Mouse (Mus musculus) limb, embryonic 12.5 days (tissue): ENCODE measurements around the gene Wwp2. TPM values are rescaled to one million over a fixed set of nuclear protein-coding genes. Genes with fewer than 3 reads are reported as not detected.

Experiments used
- ATAC-seq: fragments of 200-750 bp; cut with Nextera tagmentation; 2 replicates; pipeline ENCODE4 v1.8.0; 2017; ENCODE audit warnings: low read depth, moderate TSS enrichment; ENCODE audit not compliant: insufficient number of reproducible peaks, insufficient read depth, low FRiP score, low TSS enrichment
- H3K27ac ChIP-seq: fragments of 300-500 bp; sonication (generic); 2 replicates; pipeline ENCODE4 v1.5.1; 2016; ENCODE audit warnings: mild to moderate bottlenecking, moderate library complexity
- H3K27me3 ChIP-seq: fragments of 300-500 bp; sonication (generic); 2 replicates; pipeline ENCODE4 v1.6.1; 2016; ENCODE audit warnings: mild to moderate bottlenecking, moderate library complexity
- H3K36me3 ChIP-seq: fragments of 300-500 bp; sonication (generic); 2 replicates; pipeline ENCODE4 v1.6.1; 2016; ENCODE audit warnings: mild to moderate bottlenecking, moderate library complexity
- H3K4me1 ChIP-seq: fragments of 300-500 bp; sonication (generic); replicated peaks from 2 replicates; pipeline ENCODE4 v1.6.1; 2016
- H3K4me2 ChIP-seq: fragments of 300-500 bp; sonication (generic); 2 replicates; pipeline ENCODE4 v1.6.1; 2016; ENCODE audit warnings: mild to moderate bottlenecking, moderate library complexity
- H3K4me3 ChIP-seq: fragments of 300-500 bp; sonication (generic); replicated peaks from 2 replicates; pipeline ENCODE4 v1.5.1; 2016; ENCODE audit warnings: mild to moderate bottlenecking
- H3K9ac ChIP-seq: fragments of 300-500 bp; sonication (generic); replicated peaks from 2 replicates; pipeline ENCODE4 v1.6.1; 2016; ENCODE audit warnings: mild to moderate bottlenecking, moderate library complexity
- H3K9me3 ChIP-seq: fragments of 300-500 bp; sonication (generic); 2 replicates; pipeline ENCODE4 v1.6.1; 2016; ENCODE audit warnings: mild to moderate bottlenecking, moderate library complexity
- WGBS: fragments of 180-500 bp; shearing (Covaris S2); methylation state at CpG from one replicate; pipeline ENCODE4 v1.1.7; 2016; 5-methylcytosine and 5-hydroxymethylcytosine counted together
- polyA plus RNA-seq: library from polyadenylated mRNA; unstranded; fragments of >200 nt; fragmentation: Nextera tagmentation; extraction: Ambion mirVana; gene quantifications from 2 replicates; pipeline ENCODE4 v1.2.1, GENCODE M21; 2016

Gene Wwp2
- polyA plus RNA-seq, 1 experiment from 2014 or later = 277 TPM

- no peak for ATAC-seq
- peaks cover 42% of the 10 kb centered on the region for H3K36me3 ChIP-seq
Observed at GRCm38 (mm10) chr8:107455268-107455667, 19.1 kb downstream of the Wwp2 start.

GRCm38 (mm10) chr8:107457725-107458124 lies 21.6 kb downstream of the Wwp2 start:
- Histone ChIP-seq H3K4me3 (no peak overlapping the region), H3K4me2 (no peak overlapping the region), H3K9me3 (no peaks in the 10 kb centered on the region), H3K27me3 (no peaks in the 10 kb centered on the region), H3K9ac (no peak overlapping the region), H3K27ac (peak overlapping the region; percentile 81), H3K4me1 (peaks cover 13% of the 10 kb centered on the region; the same call in 1 of the 2 replicates), H3K36me3 (peaks cover 59% of the 10 kb centered on the region)
- 85% methylated on average over 4 of the region's 4 CpGs for WGBS
- no peak for ATAC-seq

More at GRCm38 (mm10) chr8:107455268-107455667, 19.1 kb downstream of the Wwp2 start:
- Histone ChIP-seq H3K9me3 (no peaks in the 10 kb centered on the region), H3K4me1 (peaks cover 13% of the 10 kb centered on the region; the same call in 1 of the 2 replicates), H3K4me3 (no peak overlapping the region), H3K4me2 (no peak overlapping the region), H3K27ac (peak overlapping the region; percentile 62; the same call in 1 of the 2 replicates), H3K9ac (no peak overlapping the region), H3K27me3 (no peaks in the 10 kb centered on the region)
- WGBS = 14% methylated on average over 3 of the region's 3 CpGs

DNA sequence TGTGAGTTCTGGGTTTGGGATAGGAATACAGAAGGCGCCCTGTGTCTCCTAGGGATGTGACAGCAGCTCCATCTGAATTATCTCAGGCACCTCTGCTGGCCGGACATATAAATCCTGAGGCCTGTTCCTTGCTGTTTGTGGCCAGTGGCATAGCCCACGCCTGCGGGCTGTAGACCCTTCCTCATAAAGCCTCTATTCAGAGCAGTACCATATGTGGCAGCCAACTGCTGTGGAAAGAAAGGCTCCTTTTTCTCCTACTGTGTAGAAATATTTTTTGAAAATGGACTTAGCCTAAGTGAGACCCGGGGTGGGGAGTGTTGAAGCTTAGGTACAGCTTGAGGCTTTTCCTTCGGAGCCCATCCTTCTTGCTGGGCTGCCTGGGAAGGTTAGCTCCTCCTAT lies 22.1 kb downstream of the Wwp2 start:
- WGBS = 79% methylated on average over 6 of the region's 6 CpGs
- Histone ChIP-seq H3K4me3 (no peak overlapping the region), H3K9me3 (no peaks in the 10 kb centered on the region), H3K27ac (peak overlapping the region; percentile 81), H3K27me3 (no peaks in the 10 kb centered on the region), H3K36me3 (peaks cover 53% of the 10 kb centered on the region), H3K4me2 (no peak overlapping the region), H3K9ac (no peak overlapping the region), H3K4me1 (peaks cover 13% of the 10 kb centered on the region; the same call in 1 of the 2 replicates)
- ATAC-seq = 0 out of 2 replicates have a peak, but pooled peaks have one; percentile 28

- Histone ChIP-seq H3K27me3 (no peaks in the 10 kb centered on the region), H3K9ac (no peak overlapping the region), H3K4me2 (no peak overlapping the region), H3K9me3 (no peaks in the 10 kb centered on the region), H3K27ac (peak overlapping the region; percentile 18; the same call in 1 of the 2 replicates), H3K4me1 (peaks cover 9% of the 10 kb centered on the region), H3K36me3 (peaks cover 59% of the 10 kb centered on the region), H3K4me3 (no peak overlapping the region)
- WGBS = 75% methylated on average over 5 of the region's 5 CpGs
- no peak for ATAC-seq
Observed at GRCm38 (mm10) chr8:107462423-107462822, 26.3 kb downstream of the Wwp2 start.

- Histone ChIP-seq H3K36me3 (peaks cover 39% of the 10 kb centered on the region), H3K4me2 (no peak overlapping the region), H3K9me3 (no peaks in the 10 kb centered on the region), H3K9ac (no peak overlapping the region), H3K27me3 (no peaks in the 10 kb centered on the region), H3K4me1 (peaks cover 33% of the 10 kb centered on the region), H3K4me3 (no peak overlapping the region), H3K27ac (peak overlapping the region; percentile 92)
- peak; percentile 51; the same call in 1 of the 2 replicates for ATAC-seq
- 37% methylated on average over 3 of the region's 3 CpGs for WGBS
Observed at GRCm38 (mm10) chr8:107465332-107465990, 29.3 kb downstream of the Wwp2 start.

- Histone ChIP-seq H3K36me3 (peaks cover 28% of the 10 kb centered on the region), H3K27ac (peak overlapping the region; percentile 57), H3K9ac (no peak overlapping the region), H3K9me3 (no peaks in the 10 kb centered on the region), H3K4me2 (no peak overlapping the region), H3K4me1 (peaks cover 45% of the 10 kb centered on the region), H3K4me3 (no peak overlapping the region), H3K27me3 (no peaks in the 10 kb centered on the region)
- no peak for ATAC-seq
- 90% methylated on average over 5 of the region's 5 CpGs for WGBS
Observed at GRCm38 (mm10) chr8:107466642-107467041, 30.5 kb downstream of the Wwp2 start.

- ATAC-seq = peak; percentile 65
- Histone ChIP-seq H3K27me3 (no peaks in the 10 kb centered on the region), H3K9ac (0 out of 2 replicates have a peak overlapping the region, but pooled peaks have one; percentile 18), H3K27ac (peak overlapping the region; percentile 95), H3K4me3 (no peak overlapping the region), H3K36me3 (peaks cover 18% of the 10 kb centered on the region; the same call in 1 of the 2 replicates), H3K4me1 (peaks cover 67% of the 10 kb centered on the region), H3K9me3 (no peaks in the 10 kb centered on the region), H3K4me2 (peak overlapping the region; percentile 13; the same call in 1 of the 2 replicates)
- 21% methylated on average over 8 of the region's 8 CpGs for WGBS
Observed at GRCm38 (mm10) chr8:107468811-107469302, 32.7 kb downstream of the Wwp2 start.

DNA sequence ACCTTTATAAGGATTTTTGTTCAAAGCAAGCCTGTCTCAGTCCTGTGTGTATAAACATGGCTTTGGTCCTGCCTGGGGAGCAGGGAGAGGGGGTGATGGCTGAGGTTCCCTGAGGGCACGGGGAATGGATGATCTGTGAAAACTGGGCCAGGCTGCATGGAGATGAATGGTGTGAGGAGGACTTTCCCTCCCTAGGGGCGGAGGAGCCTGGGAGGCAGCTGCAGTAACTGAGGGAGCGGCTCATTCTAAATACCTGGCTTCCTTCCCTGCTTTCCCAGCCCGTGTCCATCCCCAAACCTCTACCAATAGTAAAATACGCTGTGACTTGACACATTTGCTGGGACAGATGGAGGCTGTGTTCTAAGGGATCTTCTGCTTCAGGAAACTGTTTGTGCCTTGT lies 34.1 kb downstream of the Wwp2 start:
- peaks cover 63% of the 10 kb centered on the region for H3K4me1 ChIP-seq
- no peak overlapping the region for H3K4me3 ChIP-seq
- ATAC-seq = no peak
- 75% methylated on average over 5 of the region's 5 CpGs for WGBS
- H3K27ac ChIP-seq = peak overlapping the region; percentile 98
- no peaks in the 10 kb centered on the region for H3K27me3 ChIP-seq
- H3K36me3 ChIP-seq = peaks cover 13% of the 10 kb centered on the region; the same call in 1 of the 2 replicates
- H3K4me2 ChIP-seq = no peak overlapping the region
- no peaks in the 10 kb centered on the region for H3K9me3 ChIP-seq
- H3K9ac ChIP-seq = 0 out of 2 replicates have a peak overlapping the region, but pooled peaks have one; percentile 34

DNA sequence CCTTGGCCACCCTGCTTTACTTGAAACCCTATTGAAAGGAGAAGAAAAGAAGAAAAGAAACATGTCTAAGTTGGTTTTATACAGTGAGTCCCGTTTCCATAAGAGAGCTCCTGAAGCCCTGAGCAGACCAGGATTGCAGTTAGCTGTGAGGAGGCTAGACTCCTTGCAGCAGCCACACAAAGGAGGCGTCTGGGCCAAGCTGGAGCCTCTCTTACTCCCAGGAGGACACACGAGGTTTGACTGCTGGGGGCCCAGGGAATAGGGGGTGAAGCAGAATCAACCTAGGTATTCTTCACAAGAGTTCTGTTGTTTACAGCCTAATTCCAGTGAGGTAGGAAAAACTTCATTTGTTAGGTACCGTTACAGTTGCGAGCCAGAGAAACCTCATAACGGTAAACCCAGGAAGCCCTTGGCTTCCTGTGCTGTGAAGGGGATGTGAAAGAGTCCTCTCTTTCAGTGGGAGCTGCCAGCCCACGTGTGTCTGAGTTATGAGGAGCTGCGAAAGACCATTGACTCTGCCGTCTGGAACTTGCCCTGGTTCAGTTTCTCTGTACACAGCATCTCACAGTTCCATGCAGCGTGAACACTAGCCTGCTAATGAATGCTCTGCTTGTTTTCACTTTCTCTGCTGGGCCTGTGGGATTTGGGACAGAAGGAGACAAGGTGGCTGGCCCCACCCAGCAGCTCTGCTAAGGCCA lies 36.4 kb downstream of the Wwp2 start:
- H3K9ac ChIP-seq = no peak overlapping the region; the same call in 1 of the 2 replicates
- H3K4me1 ChIP-seq = peaks cover 61% of the 10 kb centered on the region
- H3K4me2 ChIP-seq = no peak overlapping the region
- H3K9me3 ChIP-seq = no peaks in the 10 kb centered on the region
- peak; percentile 82 for ATAC-seq
- no peaks in the 10 kb centered on the region for H3K27me3 ChIP-seq
- WGBS = 42% methylated on average over 10 of the region's 10 CpGs
- peak overlapping the region; percentile 98 for H3K27ac ChIP-seq
- no peak overlapping the region for H3K4me3 ChIP-seq
- peaks cover 18% of the 10 kb centered on the region; the same call in 1 of the 2 replicates for H3K36me3 ChIP-seq

DNA sequence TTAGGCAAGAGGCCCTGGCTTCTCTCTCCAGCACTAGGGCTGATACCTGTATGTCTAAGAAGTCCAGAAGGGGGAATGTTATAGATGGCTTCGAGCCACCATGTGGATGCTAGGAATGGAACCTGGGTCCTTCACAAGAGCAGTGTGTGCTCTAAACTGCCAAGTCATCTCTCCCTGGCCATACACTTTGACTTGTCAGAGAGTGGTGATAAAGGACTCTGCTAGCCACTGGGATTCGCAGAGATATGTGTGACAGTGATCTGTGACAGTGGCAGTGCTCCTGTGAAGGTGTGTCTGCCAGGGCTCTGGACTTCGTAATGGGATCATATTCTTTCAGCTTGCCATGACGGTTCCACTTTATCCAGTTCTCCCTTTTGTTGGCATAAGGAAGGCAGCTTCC lies 37.2 kb downstream of the Wwp2 start:
- H3K4me2 ChIP-seq = no peak overlapping the region
- peaks cover 54% of the 10 kb centered on the region for H3K4me1 ChIP-seq
- H3K36me3 ChIP-seq = peaks cover 21% of the 10 kb centered on the region; the same call in 1 of the 2 replicates
- ATAC-seq = no peak
- no peaks in the 10 kb centered on the region for H3K27me3 ChIP-seq
- H3K27ac ChIP-seq = peak overlapping the region; percentile 98
- no peak overlapping the region for H3K4me3 ChIP-seq
- no peak overlapping the region for H3K9ac ChIP-seq
- H3K9me3 ChIP-seq = no peaks in the 10 kb centered on the region
- 86% methylated on average over 4 of the region's 4 CpGs for WGBS

- Histone ChIP-seq H3K4me2 (no peak overlapping the region), H3K4me1 (peaks cover 37% of the 10 kb centered on the region), H3K36me3 (peaks cover 26% of the 10 kb centered on the region), H3K27ac (no peak overlapping the region), H3K9me3 (no peaks in the 10 kb centered on the region), H3K4me3 (no peak overlapping the region), H3K27me3 (no peaks in the 10 kb centered on the region), H3K9ac (no peak overlapping the region)
- 82% methylated on average over 3 of the region's 3 CpGs for WGBS
- ATAC-seq = no peak
Observed at GRCm38 (mm10) chr8:107475613-107476012, 39.4 kb downstream of the Wwp2 start.
